In genomic region chr5:76136271-76136670, GRCm38 (mm10) we compare ENCODE assay signal across 21 mouse cellular contexts. TPM values are rescaled to one million over a fixed set of nuclear protein-coding genes. Genes with fewer than 3 reads are reported as not detected.
DNase-seq lines count a peak whose midpoint lies in the region; ATAC-seq and TF ChIP-seq lines count a peak whose summit lies in the region.
"Had no signal": no experiment of that assay in that cellular context is flagged by ENCODE, and none has a peak within 500 bp of the region (broad histone marks: within the 10 kb centered on the region; RNA-seq: fewer than 3 reads in every experiment).

No protein-coding gene starts in this region.

- DNase-seq in lung, postnatal 0 days (ENCODE audit: low spot score) = peak; percentile 83
- no peak for DNase-seq in lung, postnatal 14 days
- DNase-seq in embryo, embryonic 11 days = no peak
- DNase-seq: adrenal gland, postnatal 14 days; cerebellum, adult 2 months; kidney, adult 8-10 months; liver, embryonic 13.5 days; right cerebral cortex, postnatal 25 days; thymus, postnatal 25 days had no signal

- H3K9me3 ChIP-seq in intestine, embryonic 15.5 days = no peaks in the 10 kb centered on the region
- no peaks in the 10 kb centered on the region for H3K9me3 ChIP-seq in intestine, postnatal 0 days (ENCODE audit: control insufficient read depth)
- no peaks in the 10 kb centered on the region for H3K9me3 ChIP-seq in lung, postnatal 0 days (ENCODE audit: low read length)
- no peaks in the 10 kb centered on the region for H3K9me3 ChIP-seq in intestine, embryonic 16.5 days (ENCODE audit: control insufficient read depth, low read length)
- H3K9me3 ChIP-seq: embryonic facial prominence, embryonic 10.5 days; forebrain, embryonic 13.5 days; G1E; hindbrain, embryonic 10.5 days; limb, embryonic 12.5 days; liver, embryonic 13.5 days; midbrain, embryonic 15.5 days had no signal

- no peak overlapping the region for H3K4me3 ChIP-seq in intestine, embryonic 15.5 days (replicated peaks)
- no peak overlapping the region for H3K4me3 ChIP-seq in intestine, postnatal 0 days (ENCODE audit: low read depth, low read length)
- H3K4me3 ChIP-seq in lung, postnatal 0 days (ENCODE audit: low read depth, low read length) = no peak overlapping the region
- no peak overlapping the region for H3K4me3 ChIP-seq in intestine, embryonic 16.5 days (ENCODE audit: low read length)
- H3K4me3 ChIP-seq: embryonic facial prominence, embryonic 10.5 days; forebrain, embryonic 13.5 days; hindbrain, embryonic 10.5 days; limb, embryonic 12.5 days; liver, embryonic 13.5 days; megakaryocyte, embryonic 14.5 days; midbrain, embryonic 15.5 days had no signal

- ATAC-seq in intestine, embryonic 15.5 days = no peak
- no peak for ATAC-seq in intestine, postnatal 0 days
- 0 out of 2 replicates have a peak, but pooled peaks have one; percentile 6 for ATAC-seq in lung, postnatal 0 days
- no peak for ATAC-seq in intestine, embryonic 16.5 days
- ATAC-seq in erythroblast, adult 5-6 weeks (replicated peaks; ENCODE audit: low FRiP score, poor library complexity, severe bottlenecking) = no peak
- ATAC-seq: activated CD4-positive, CD25-positive, alpha-beta regulatory T cell, adult 4 months; forebrain, embryonic 13.5 days; midbrain, embryonic 15.5 days had no signal

- no peaks in the 10 kb centered on the region for H3K27me3 ChIP-seq in intestine, embryonic 15.5 days (replicated peaks)
- no peaks in the 10 kb centered on the region for H3K27me3 ChIP-seq in intestine, postnatal 0 days (replicated peaks; ENCODE audit: control insufficient read depth, insufficient read depth, low read length)
- H3K27me3 ChIP-seq in lung, postnatal 0 days (replicated peaks; ENCODE audit: insufficient read depth, low read length) = no peaks in the 10 kb centered on the region
- H3K27me3 ChIP-seq in intestine, embryonic 16.5 days (replicated peaks; ENCODE audit: control insufficient read depth, insufficient read depth, low read length) = no peaks in the 10 kb centered on the region
- H3K27me3 ChIP-seq: forebrain, embryonic 13.5 days; limb, embryonic 12.5 days; liver, embryonic 13.5 days; megakaryocyte, embryonic 14.5 days; midbrain, embryonic 15.5 days had no signal

- no peak; the same call in 1 of the 2 replicates for TF ChIP-seq EP300 in lung, postnatal 0 days (IDR thresholded peaks at IDR 0.05)

- H3K4me1 ChIP-seq in intestine, embryonic 15.5 days (replicated peaks) = peaks cover 9% of the 10 kb centered on the region
- peaks cover 11% of the 10 kb centered on the region; the same call in 1 of the 2 replicates for H3K4me1 ChIP-seq in intestine, postnatal 0 days (replicated peaks; ENCODE audit: control insufficient read depth, insufficient read depth, low read length)
- H3K4me1 ChIP-seq in lung, postnatal 0 days (ENCODE audit: insufficient read depth, low read depth, low read length) = peaks cover 8% of the 10 kb centered on the region; the same call in 1 of the 2 replicates
- peaks cover 9% of the 10 kb centered on the region for H3K4me1 ChIP-seq in intestine, embryonic 16.5 days (ENCODE audit: control insufficient read depth, insufficient read depth, low read length)

- no peak overlapping the region for H3K4me2 ChIP-seq in intestine, embryonic 15.5 days (replicated peaks)
- no peak overlapping the region for H3K4me2 ChIP-seq in intestine, postnatal 0 days (replicated peaks; ENCODE audit: low read depth)
- H3K4me2 ChIP-seq in lung, postnatal 0 days (replicated peaks; ENCODE audit: low read depth, low read length) = no peak overlapping the region
- H3K4me2 ChIP-seq in intestine, embryonic 16.5 days (ENCODE audit: low read depth, low read length) = no peak overlapping the region
- H3K4me2 ChIP-seq: forebrain, embryonic 13.5 days; limb, embryonic 12.5 days; liver, embryonic 13.5 days; midbrain, embryonic 15.5 days had no signal

- no peak overlapping the region for H3K9ac ChIP-seq in intestine, embryonic 15.5 days
- no peak overlapping the region for H3K9ac ChIP-seq in intestine, postnatal 0 days (ENCODE audit: low read depth, low read length)
- no peak overlapping the region for H3K9ac ChIP-seq in lung, postnatal 0 days (replicated peaks; ENCODE audit: low read depth)
- no peak overlapping the region for H3K9ac ChIP-seq in intestine, embryonic 16.5 days (ENCODE audit: low read depth, low read length)
- H3K9ac ChIP-seq: forebrain, embryonic 13.5 days; limb, embryonic 12.5 days; liver, embryonic 13.5 days; midbrain, embryonic 15.5 days had no signal

- WGBS in intestine, embryonic 15.5 days = 92% methylated on average over 3 of the region's 3 CpGs
- WGBS in intestine, postnatal 0 days = 92% methylated on average over 3 of the region's 3 CpGs
- 69% methylated on average over 3 of the region's 3 CpGs for WGBS in lung, postnatal 0 days
- WGBS in intestine, embryonic 16.5 days = 92% methylated on average over 3 of the region's 3 CpGs

- TF ChIP-seq CTCF in intestine, postnatal 0 days (IDR thresholded peaks at IDR 0.05; ENCODE audit: low read depth) = no peak
- no peak for TF ChIP-seq CTCF in lung, postnatal 0 days (IDR thresholded peaks at IDR 0.05)

- peak overlapping the region; percentile 17; the same call in 1 of the 2 replicates for H3K27ac ChIP-seq in intestine, embryonic 15.5 days
- H3K27ac ChIP-seq in intestine, postnatal 0 days (ENCODE audit: low read depth, low read length) = no peak overlapping the region
- peak overlapping the region; percentile 69 for H3K27ac ChIP-seq in lung, postnatal 0 days (ENCODE audit: low read length)
- 0 out of 2 replicates have a peak overlapping the region, but pooled peaks have one; percentile 16 for H3K27ac ChIP-seq in intestine, embryonic 16.5 days (ENCODE audit: low read length)
- H3K27ac ChIP-seq: embryonic facial prominence, embryonic 10.5 days; forebrain, embryonic 13.5 days; hindbrain, embryonic 10.5 days; limb, embryonic 12.5 days; liver, embryonic 13.5 days; midbrain, embryonic 15.5 days had no signal

- H3K36me3 ChIP-seq in intestine, embryonic 15.5 days = no peaks in the 10 kb centered on the region
- H3K36me3 ChIP-seq in intestine, postnatal 0 days (ENCODE audit: control insufficient read depth, insufficient read depth) = no peaks in the 10 kb centered on the region
- no peaks in the 10 kb centered on the region for H3K36me3 ChIP-seq in lung, postnatal 0 days (ENCODE audit: insufficient read depth, low read length)
- no peaks in the 10 kb centered on the region for H3K36me3 ChIP-seq in intestine, embryonic 16.5 days (ENCODE audit: control insufficient read depth, insufficient read depth, low read length)
- H3K36me3 ChIP-seq: embryonic facial prominence, embryonic 10.5 days; G1E; hindbrain, embryonic 10.5 days; limb, embryonic 12.5 days; liver, embryonic 13.5 days; midbrain, embryonic 15.5 days had no signal

RNA-seq across cellular contexts. Expression of gene Srd5a3, which starts 3.8 kb away (rescaled TPM):
- polyA plus RNA-seq in intestine, embryonic 15.5 days (2015; fragmentation: Nextera tagmentation; extraction: Ambion mirVana) = 37.6 and 38.7 TPM in 2 replicates
- 41.5 and 44.1 TPM in 2 replicates for polyA plus RNA-seq in intestine, postnatal 0 days (2015; fragmentation: Nextera tagmentation; extraction: Ambion mirVana)
- polyA plus RNA-seq in lung, postnatal 0 days (2015; fragmentation: Nextera tagmentation; extraction: Ambion mirVana) = 48.1 and 49.3 TPM in 2 replicates
- 40.8 and 43.0 TPM in 2 replicates for polyA plus RNA-seq in intestine, embryonic 16.5 days (2015; fragmentation: Nextera tagmentation; extraction: Ambion mirVana)
- total RNA-seq in erythroblast, adult 5-6 weeks (2015; ENCODE audit: low replicate concordance) = 7.1 and 9.2 TPM in 2 replicates
- total RNA-seq in erythroblast, adult 5-6 weeks (2017; ENCODE audit: low replicate concordance) = 3.8 and 10.3 TPM in 2 replicates

RNA-seq across cellular contexts. Expression of gene Tmem165, which starts 47.4 kb away (rescaled TPM):
- 82.1 and 87.6 TPM in 2 replicates for polyA plus RNA-seq in intestine, embryonic 15.5 days (2015; fragmentation: Nextera tagmentation; extraction: Ambion mirVana)
- 75.1 and 75.9 TPM in 2 replicates for polyA plus RNA-seq in intestine, postnatal 0 days (2015; fragmentation: Nextera tagmentation; extraction: Ambion mirVana)
- 107 and 112 TPM in 2 replicates for polyA plus RNA-seq in lung, postnatal 0 days (2015; fragmentation: Nextera tagmentation; extraction: Ambion mirVana)
- polyA plus RNA-seq in intestine, embryonic 16.5 days (2015; fragmentation: Nextera tagmentation; extraction: Ambion mirVana) = 58.8 and 60.5 TPM in 2 replicates
- total RNA-seq in erythroblast, adult 5-6 weeks (2015; ENCODE audit: low replicate concordance) = 34.6 and 37.0 TPM in 2 replicates
- 26.9 and 35.8 TPM in 2 replicates for total RNA-seq in erythroblast, adult 5-6 weeks (2017; ENCODE audit: low replicate concordance)
